Mouse (Mus musculus) lung, embryonic 16.5 days (tissue): ENCODE data around the gene Tnfaip8l1. TPM values are rescaled to one million over a fixed set of nuclear protein-coding genes. Genes with fewer than 3 reads are reported as not detected.

Source experiments
- ATAC-seq: fragments of 200-750 bp; cut with Nextera tagmentation; 2 replicates; pipeline ENCODE4 v1.8.0; 2017; ENCODE audit warnings: low read depth, mild to moderate bottlenecking, moderate library complexity
- H3K27ac ChIP-seq: fragments of 300-500 bp; sonication (generic); 2 replicates; pipeline ENCODE4 v1.5.1; 2014; ENCODE audit warnings: mild to moderate bottlenecking, control low read depth, low read length
- H3K27me3 ChIP-seq: fragments of 300-500 bp; sonication (generic); 2 replicates; pipeline ENCODE4 v1.6.1; 2014; ENCODE audit warnings: low read depth, low read length, mixed read lengths; ENCODE audit not compliant: control insufficient read depth, insufficient read depth
- H3K36me3 ChIP-seq: fragments of 300-500 bp; sonication (generic); 2 replicates; pipeline ENCODE4 v1.6.1; 2014; ENCODE audit warnings: low read length; ENCODE audit not compliant: control insufficient read depth, insufficient read depth
- H3K4me1 ChIP-seq: fragments of 300-500 bp; sonication (generic); replicated peaks from 2 replicates; pipeline ENCODE4 v1.6.1; 2014; ENCODE audit warnings: low read length, mixed read lengths; ENCODE audit not compliant: control insufficient read depth, insufficient read depth
- H3K4me2 ChIP-seq: fragments of 300-500 bp; sonication (generic); 2 replicates; pipeline ENCODE4 v1.6.1; 2014; ENCODE audit warnings: low read depth, low read length, control low read depth
- H3K4me3 ChIP-seq: fragments of 300-500 bp; sonication (generic); 2 replicates; pipeline ENCODE4 v1.5.1; 2014; ENCODE audit warnings: mild to moderate bottlenecking, low read length, control low read depth
- H3K9ac ChIP-seq: fragments of 300-500 bp; sonication (generic); 2 replicates; pipeline ENCODE4 v1.6.1; 2014; ENCODE audit warnings: low read length, control low read depth
- H3K9me3 ChIP-seq: fragments of 300-500 bp; sonication (generic); 2 replicates; pipeline ENCODE4 v1.6.1; 2016; ENCODE audit warnings: low read length; ENCODE audit not compliant: control insufficient read depth
- WGBS: fragments of 180-500 bp; shearing (Covaris S2); extraction: QIAGEN DNeasy Blood & Tissue Kit; methylation state at CpG from one replicate; pipeline ENCODE4 v1.1.7; 2014; 5-methylcytosine and 5-hydroxymethylcytosine counted together
- polyA plus RNA-seq: library from polyadenylated mRNA; unstranded; fragments of >200 nt; fragmentation: Nextera tagmentation; extraction: Ambion mirVana; gene quantifications from 2 replicates; pipeline ENCODE4 v1.2.1, GENCODE M21; 2015

The Tnfaip8l1 gene
- polyA plus RNA-seq, 1 experiment from 2014 or later = 15.5 TPM

- no peak overlapping the region for H3K9ac ChIP-seq
- no peak for ATAC-seq
- H3K36me3 ChIP-seq = peaks cover 54% of the 10 kb centered on the region
- WGBS = 90% methylated on average over 9 of the region's 9 CpGs
- H3K4me3 ChIP-seq = no peak overlapping the region
- no peaks in the 10 kb centered on the region for H3K27me3 ChIP-seq
- no peak overlapping the region for H3K27ac ChIP-seq
- H3K4me2 ChIP-seq = no peak overlapping the region
- H3K9me3 ChIP-seq = no peaks in the 10 kb centered on the region
- peaks cover 4% of the 10 kb centered on the region for H3K4me1 ChIP-seq
Measured at GRCm38 (mm10) chr17:56207963-56208530, 45.8 kb downstream of the Tnfaip8l1 start.

DNA sequence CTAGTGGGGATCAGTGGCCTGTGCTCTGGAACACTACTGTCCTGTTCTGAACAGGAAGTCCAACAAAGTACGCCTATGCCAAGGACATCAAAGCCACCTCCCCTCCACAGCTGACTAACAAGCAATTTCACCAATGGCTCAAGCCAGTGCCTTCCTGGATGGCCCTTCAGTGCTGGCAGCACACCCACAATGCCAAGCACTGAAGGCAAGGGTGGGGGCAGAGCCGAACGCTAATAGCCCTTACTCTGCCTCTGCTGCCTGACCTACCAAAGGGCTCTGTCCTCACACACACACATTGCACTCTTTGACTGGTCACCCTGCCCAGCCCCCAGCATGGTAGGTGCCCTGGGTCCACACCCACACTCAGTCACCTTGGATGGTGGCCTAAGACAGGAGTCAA is 46.5 kb downstream of the Tnfaip8l1 start:
- H3K4me2 ChIP-seq = no peak overlapping the region
- ATAC-seq = no peak
- H3K36me3 ChIP-seq = peaks cover 47% of the 10 kb centered on the region
- H3K9ac ChIP-seq = no peak overlapping the region
- no peaks in the 10 kb centered on the region for H3K9me3 ChIP-seq
- H3K4me3 ChIP-seq = no peak overlapping the region
- no peaks in the 10 kb centered on the region for H3K27me3 ChIP-seq
- peaks cover 6% of the 10 kb centered on the region for H3K4me1 ChIP-seq
- no peak overlapping the region for H3K27ac ChIP-seq
- 86% methylated on average over 3 of the region's 3 CpGs for WGBS

GRCm38 (mm10) chr17:56211090-56211489 is 48.8 kb downstream of the Tnfaip8l1 start:
- Histone ChIP-seq H3K4me2 (no peak overlapping the region), H3K9ac (no peak overlapping the region), H3K27me3 (no peaks in the 10 kb centered on the region), H3K27ac (no peak overlapping the region), H3K4me3 (no peak overlapping the region), H3K9me3 (no peaks in the 10 kb centered on the region), H3K4me1 (peaks cover 6% of the 10 kb centered on the region), H3K36me3 (peaks cover 29% of the 10 kb centered on the region)
- WGBS = 68% methylated on average over 2 of the region's 2 CpGs
- no peak for ATAC-seq

DNA sequence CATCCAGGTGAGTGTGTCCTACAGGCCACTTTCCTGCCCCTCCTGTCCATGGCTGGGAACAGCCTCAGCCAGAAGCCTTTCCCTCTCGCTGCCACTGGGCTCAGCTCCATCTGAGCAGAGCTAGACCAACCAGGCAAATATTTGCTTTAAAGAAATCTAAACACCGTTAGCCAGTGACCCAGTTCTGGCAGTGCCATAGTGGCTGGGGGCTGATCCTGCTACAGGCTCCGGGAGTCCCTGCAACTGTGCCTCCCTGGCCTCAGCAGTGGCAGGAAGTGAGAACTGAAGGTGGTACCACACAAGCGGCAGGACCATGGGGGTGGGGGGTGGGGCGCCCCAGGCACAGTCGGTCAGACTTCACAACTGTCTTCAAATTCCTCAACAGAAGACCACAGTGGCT is 50.4 kb downstream of the Tnfaip8l1 start:
- WGBS = 30% methylated on average over 6 of the region's 6 CpGs
- Histone ChIP-seq H3K4me2 (no peak overlapping the region), H3K27ac (peak overlapping the region; percentile 64), H3K4me1 (peaks cover 20% of the 10 kb centered on the region), H3K36me3 (peaks cover 26% of the 10 kb centered on the region), H3K4me3 (no peak overlapping the region), H3K27me3 (no peaks in the 10 kb centered on the region), H3K9ac (no peak overlapping the region), H3K9me3 (no peaks in the 10 kb centered on the region)
- ATAC-seq = peak; percentile 68

- H3K9me3 ChIP-seq = no peaks in the 10 kb centered on the region
- H3K9ac ChIP-seq = no peak overlapping the region
- peaks cover 18% of the 10 kb centered on the region for H3K36me3 ChIP-seq
- ATAC-seq = no peak
- H3K4me3 ChIP-seq = no peak overlapping the region
- H3K4me1 ChIP-seq = peaks cover 25% of the 10 kb centered on the region
- no peaks in the 10 kb centered on the region for H3K27me3 ChIP-seq
- H3K27ac ChIP-seq = no peak overlapping the region
- H3K4me2 ChIP-seq = no peak overlapping the region
- 91% methylated on average over 1 of the region's 1 CpGs for WGBS
Measured at GRCm38 (mm10) chr17:56214229-56214628, 52.0 kb downstream of the Tnfaip8l1 start.

DNA sequence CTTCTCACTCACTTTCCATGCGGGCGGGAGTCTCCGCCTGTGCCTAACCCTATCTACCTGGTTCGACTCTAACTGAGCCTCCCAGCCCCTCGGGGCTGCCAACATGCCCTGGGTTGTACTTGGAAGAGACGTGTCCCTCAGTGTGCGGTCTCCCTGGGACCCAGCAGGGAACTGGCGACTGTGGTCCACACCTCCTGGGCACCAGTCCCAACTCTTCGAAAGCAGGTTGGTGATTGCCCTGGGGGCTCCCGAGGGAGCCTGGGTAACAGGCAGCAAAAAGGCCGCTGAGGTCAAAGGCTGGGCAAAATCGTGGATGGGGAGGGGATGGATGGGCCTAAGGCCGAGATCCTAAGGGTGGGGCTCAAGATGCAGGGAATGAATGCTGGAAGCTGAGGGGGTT is 55.4 kb downstream of the Tnfaip8l1 start:
- Histone ChIP-seq H3K27ac (no peak overlapping the region), H3K9ac (peak overlapping the region; percentile 95), H3K9me3 (no peaks in the 10 kb centered on the region), H3K27me3 (no peaks in the 10 kb centered on the region), H3K4me1 (peaks cover 30% of the 10 kb centered on the region), H3K4me3 (peak overlapping the region; percentile 92), H3K36me3 (no peaks in the 10 kb centered on the region), H3K4me2 (peak overlapping the region; percentile 64)
- ATAC-seq = no peak
- WGBS = 60% methylated on average over 13 of the region's 13 CpGs

DNA sequence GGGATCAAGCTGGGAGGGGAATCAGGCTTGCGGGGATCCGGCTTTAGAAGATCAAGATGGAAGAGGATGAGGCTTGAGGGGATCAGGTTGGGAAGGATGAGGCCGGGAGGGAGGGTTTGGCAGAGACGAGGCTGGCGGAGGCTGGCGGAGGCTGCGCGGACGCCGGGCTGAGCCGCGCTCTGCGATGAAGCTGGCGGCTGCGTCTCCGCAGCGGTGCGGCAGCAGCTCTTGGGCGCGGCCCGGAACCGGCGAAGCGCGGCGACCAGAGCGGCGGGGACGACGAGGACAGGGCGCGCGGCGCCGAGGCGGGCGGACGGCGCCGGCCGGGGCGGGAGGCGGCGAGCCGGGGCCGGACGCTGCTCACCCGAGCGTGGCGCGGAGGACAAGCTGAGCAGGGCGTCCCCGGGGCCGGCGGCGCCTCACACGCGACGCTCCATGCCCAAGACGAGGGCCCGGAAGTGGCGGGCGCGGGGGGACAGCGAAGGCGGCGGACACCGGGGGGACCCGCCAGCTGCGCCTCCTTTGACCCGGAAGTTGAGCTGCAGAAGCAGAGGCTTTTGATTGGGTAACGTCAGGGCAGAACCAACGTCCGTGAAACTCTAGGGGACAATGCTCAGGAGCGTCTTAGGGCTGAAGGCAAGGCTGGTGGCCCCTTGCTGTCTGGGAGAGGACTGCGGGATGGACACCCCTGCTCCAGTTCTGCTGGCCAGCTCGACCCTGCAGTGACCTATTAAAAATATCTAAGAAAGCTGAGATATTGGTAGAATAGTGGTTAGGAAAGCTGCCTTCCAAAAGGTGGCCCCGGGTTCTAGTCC is 56.3 kb downstream of the Tnfaip8l1 start, which contains the start of gene Dpp9:
TSS of gene Dpp9 (minus strand) at position 529 of the 815 bp plus-strand sequence.
- H3K4me2 ChIP-seq = peak within 1 kb of the TSS; percentile 68
- peak within 1 kb of the TSS; percentile 95 for H3K9ac ChIP-seq
- peak within 1 kb of the TSS; percentile 92 for H3K4me3 ChIP-seq
- H3K9me3 ChIP-seq = no peaks in the 10 kb centered on the region
- H3K27ac ChIP-seq = peak within 1 kb of the TSS; percentile 82
- peaks cover 25% of the 10 kb centered on the region for H3K4me1 ChIP-seq
- ATAC-seq = peak; percentile 99
- under 1% methylated on average over 64 of the region's 78 CpGs for WGBS
- no peaks in the 10 kb centered on the region for H3K27me3 ChIP-seq
- no peaks in the 10 kb centered on the region for H3K36me3 ChIP-seq

DNA sequence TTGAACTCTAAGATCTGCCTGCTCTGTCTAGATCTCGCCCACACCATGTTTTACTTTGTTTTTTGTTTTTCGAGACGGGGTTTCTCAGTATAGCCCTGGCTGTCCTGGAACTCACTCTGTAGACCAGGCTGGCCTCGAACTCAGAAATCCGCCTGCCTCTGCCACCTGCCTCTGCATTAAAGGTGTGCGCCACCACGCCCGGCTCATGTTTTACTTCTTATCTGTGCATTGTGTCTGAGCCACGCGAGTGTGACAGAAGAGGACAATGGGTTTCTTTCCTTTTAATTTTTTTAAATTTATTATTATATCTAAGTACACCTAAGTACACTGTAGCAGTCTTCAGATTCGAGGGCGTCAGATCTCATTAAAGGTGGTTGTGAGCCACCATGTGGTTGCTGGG is 57.0 kb downstream of the Tnfaip8l1 start:
- Histone ChIP-seq H3K4me2 (peak overlapping the region; percentile 68), H3K36me3 (no peaks in the 10 kb centered on the region), H3K4me1 (peaks cover 25% of the 10 kb centered on the region), H3K27ac (peak overlapping the region; percentile 78), H3K9me3 (no peaks in the 10 kb centered on the region), H3K4me3 (peak overlapping the region; percentile 92), H3K27me3 (no peaks in the 10 kb centered on the region), H3K9ac (peak overlapping the region; percentile 95)
- ATAC-seq = no peak; the same call in 1 of the 2 replicates
- 38% methylated on average over 12 of the region's 12 CpGs for WGBS

GRCm38 (mm10) chr17:56219805-56220204 is 57.5 kb downstream of the Tnfaip8l1 start:
- Histone ChIP-seq H3K4me2 (peak overlapping the region; percentile 68; the same call in 1 of the 2 replicates), H3K9me3 (no peaks in the 10 kb centered on the region), H3K4me3 (peak overlapping the region; percentile 92; the same call in 1 of the 2 replicates), H3K9ac (no peak overlapping the region), H3K36me3 (no peaks in the 10 kb centered on the region), H3K27ac (peak overlapping the region; percentile 78), H3K4me1 (peaks cover 25% of the 10 kb centered on the region), H3K27me3 (no peaks in the 10 kb centered on the region)
- no peak for ATAC-seq
- 14% methylated on average over 3 of the region's 3 CpGs for WGBS
